Mouse (Mus musculus): ENCODE data around the gene Mxra8.

- TF ChIP-seq EP300 (IDR thresholded peaks at IDR 0.05; ENCODE audit: low read depth), result no peak
- no peak for TF ChIP-seq CTCF (IDR thresholded peaks at IDR 0.05; ENCODE audit: low read depth)
Measured at GRCm38 (mm10) chr4:155871404-155871803, 31.9 kb downstream of the Mxra8 start.
